Mouse (Mus musculus): ENCODE results near the gene Ehhadh.

GRCm38 (mm10) chr16:21814861-21815668 lies 27.5 kb upstream of the Ehhadh start:
- TF ChIP-seq CTCF (conservative IDR thresholded peaks at IDR 0.05 in 1 of 2, IDR thresholded peaks at IDR 0.05 in 1 of 2; ENCODE audit: low read depth in 2 of 2, low read length in 2 of 2) (peak; percentile 82 to 96), MAX (IDR thresholded peaks at IDR 0.05; ENCODE audit: low read length) (no peak), SMC3 (IDR thresholded peaks at IDR 0.05; ENCODE audit: low read depth, low read length) (peak; percentile 79)
